Mouse (Mus musculus) brain, embryonic 14.5 days (tissue): ENCODE measurements around the gene Galntl6.

Experiments
- CTCF ChIP-seq: fragments of 200-500 bp; IDR thresholded peaks from 2 replicates; pipeline ENCODE4 v1.5.1; 2012; ENCODE audit warnings: inconsistent platforms, mild to moderate bottlenecking, moderate library complexity, borderline replicate concordance; ENCODE audit not compliant: insufficient read depth, insufficient read length; ENCODE audit errors: extremely low read depth
- POLR2A ChIP-seq: fragments of 200-500 bp; IDR thresholded peaks from 2 replicates; pipeline ENCODE4 v1.6.1; 2012; ENCODE audit warnings: mild to moderate bottlenecking, inconsistent platforms, borderline replicate concordance; ENCODE audit not compliant: poor library complexity, insufficient read depth, insufficient read length, severe bottlenecking; ENCODE audit errors: extremely low read depth

- TF ChIP-seq POLR2A = no peak
- TF ChIP-seq CTCF = no peak
These were observed 954.1 kb downstream of the Galntl6 start for GRCm38 (mm10) chr8:57958121-57958901.
